30 mouse cellular contexts compared by ENCODE assay signal in the genomic region with DNA sequence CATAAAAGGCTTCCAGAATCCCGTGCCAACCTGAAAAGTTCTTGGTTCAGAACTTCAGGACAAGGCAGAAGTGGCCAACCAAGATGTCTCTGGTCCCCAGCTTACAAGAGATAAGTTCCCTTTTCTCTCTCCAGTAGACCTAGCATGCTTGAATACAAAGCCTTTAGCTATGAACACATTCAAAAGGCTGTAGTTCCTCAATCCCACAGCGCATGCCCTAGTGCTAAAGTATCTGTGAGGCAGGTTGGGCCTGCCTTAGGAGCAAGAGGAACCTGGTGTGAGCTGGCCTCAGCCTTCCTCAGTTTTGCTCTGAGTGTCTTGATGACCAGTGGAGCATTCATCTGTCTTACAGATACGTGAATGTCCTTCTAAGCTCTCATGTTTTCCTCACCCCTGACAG.
DNase-seq lines count a peak whose midpoint lies in the region; ATAC-seq lines count a peak whose summit lies in the region.
"Had no signal": no experiment of that assay in that cellular context is flagged by ENCODE, and none has a peak within 500 bp of the region (broad histone marks: within the 10 kb centered on the region; RNA-seq: fewer than 3 reads in every experiment).

No protein-coding gene starts in this region.

- H3K9ac ChIP-seq in heart, embryonic 15.5 days, result no peak overlapping the region
- no peak overlapping the region for H3K9ac ChIP-seq in hindbrain, embryonic 11.5 days (ENCODE audit: low read depth, low read length)
- H3K9ac ChIP-seq: embryonic facial prominence, embryonic 15.5 days; forebrain, embryonic 12.5 days; forebrain, postnatal 0 days; hindbrain, embryonic 14.5 days; liver, embryonic 14.5 days; lung, embryonic 14.5 days; neural tube, embryonic 15.5 days; stomach, embryonic 15.5 days had no signal

- H3K4me1 ChIP-seq in heart, embryonic 10.5 days, result peaks cover 76% of the 10 kb centered on the region
- H3K4me1 ChIP-seq in heart, embryonic 15.5 days (replicated peaks), result peaks cover 48% of the 10 kb centered on the region
- H3K4me1 ChIP-seq in hindbrain, embryonic 11.5 days (replicated peaks; ENCODE audit: control insufficient read depth, insufficient read depth, low read length), result no peaks in the 10 kb centered on the region
- H3K4me1 ChIP-seq: stomach, embryonic 15.5 days had no signal

- H3K9me3 ChIP-seq in heart, embryonic 10.5 days, result no peaks in the 10 kb centered on the region
- H3K9me3 ChIP-seq in heart, embryonic 15.5 days (replicated peaks), result no peaks in the 10 kb centered on the region
- no peaks in the 10 kb centered on the region for H3K9me3 ChIP-seq in hindbrain, embryonic 11.5 days (ENCODE audit: control insufficient read depth, low read length)
- H3K9me3 ChIP-seq: embryonic facial prominence, embryonic 10.5 days; embryonic facial prominence, embryonic 15.5 days; forebrain, embryonic 12.5 days; neural tube, embryonic 15.5 days; stomach, embryonic 15.5 days had no signal

- H3K4me3 ChIP-seq in heart, embryonic 10.5 days, result no peak overlapping the region
- no peak overlapping the region for H3K4me3 ChIP-seq in heart, embryonic 15.5 days
- H3K4me3 ChIP-seq in hindbrain, embryonic 11.5 days (ENCODE audit: low read depth, low read length), result no peak overlapping the region
- H3K4me3 ChIP-seq: embryonic facial prominence, embryonic 10.5 days; embryonic facial prominence, embryonic 15.5 days; forebrain, embryonic 12.5 days; neural tube, embryonic 15.5 days; stomach, embryonic 15.5 days had no signal

- 76% methylated on average over 3 of the region's 3 CpGs for WGBS in heart, embryonic 10.5 days
- WGBS in heart, embryonic 15.5 days, result 74% methylated on average over 3 of the region's 3 CpGs
- 84% methylated on average over 3 of the region's 3 CpGs for WGBS in hindbrain, embryonic 11.5 days

- peaks cover 28% of the 10 kb centered on the region for H3K27me3 ChIP-seq in heart, embryonic 10.5 days (ENCODE audit: insufficient read depth, poor library complexity, severe bottlenecking)
- peaks cover 4% of the 10 kb centered on the region; the same call in 1 of the 2 replicates for H3K27me3 ChIP-seq in heart, embryonic 15.5 days
- no peaks in the 10 kb centered on the region for H3K27me3 ChIP-seq in hindbrain, embryonic 11.5 days (ENCODE audit: control insufficient read depth, insufficient read depth, low read length)
- H3K27me3 ChIP-seq: stomach, embryonic 15.5 days had no signal

- no peak overlapping the region for H3K4me2 ChIP-seq in heart, embryonic 15.5 days
- no peak overlapping the region for H3K4me2 ChIP-seq in hindbrain, embryonic 11.5 days (replicated peaks; ENCODE audit: low read depth, low read length)
- H3K4me2 ChIP-seq: embryonic facial prominence, embryonic 15.5 days; forebrain, embryonic 12.5 days; hindbrain, embryonic 14.5 days; lung, embryonic 14.5 days; neural tube, embryonic 15.5 days; stomach, embryonic 15.5 days had no signal

- H3K27ac ChIP-seq in heart, embryonic 10.5 days, result 0 out of 2 replicates have a peak overlapping the region, but pooled peaks have one; percentile 13
- H3K27ac ChIP-seq in heart, embryonic 15.5 days, result peak overlapping the region; percentile 68
- H3K27ac ChIP-seq in hindbrain, embryonic 11.5 days (ENCODE audit: low read depth, low read length), result no peak overlapping the region
- H3K27ac ChIP-seq: embryonic facial prominence, embryonic 10.5 days; embryonic facial prominence, embryonic 15.5 days; forebrain, embryonic 12.5 days; hindbrain, embryonic 14.5 days; liver, embryonic 14.5 days; neural tube, embryonic 15.5 days; stomach, embryonic 15.5 days had no signal

- DNase-seq in heart, embryonic 10.5 days (ENCODE audit: low spot score), result no peak
- DNase-seq in heart, adult 9 months (ENCODE audit: low spot score in 2 of 2), result no peak
- DNase-seq in heart, postnatal 10 days, result no peak
- peak; percentile 35 for DNase-seq in A20 (ENCODE audit: low read depth, low spot score)
- DNase-seq in hindbrain, embryonic 11.5 days (ENCODE audit: low spot score), result no peak
- DNase-seq in thymus, adult 18-20 months, result no peak
- DNase-seq: adrenal gland, adult 2 months; adrenal gland, postnatal 36 days; cerebellum, adult 18-20 months; cerebellum, postnatal 14 days; forebrain, postnatal 0 days; gastrocnemius, postnatal 14 days; heart, adult 11 months; kidney, postnatal 14 days; liver; midbrain, embryonic 14.5 days; right cerebral cortex, postnatal 25 days; thymus, postnatal 14 days had no signal

- intact Hi-C loops in heart, postnatal 10 days (cut with DNase I), result no loop called here

- no peak for ATAC-seq in heart, embryonic 15.5 days (replicated peaks; ENCODE audit: insufficient number of reproducible peaks, insufficient read depth, low FRiP score, low read depth)
- peak; percentile 85 for ATAC-seq in granulocyte monocyte progenitor cell, adult 5-6 weeks (replicated peaks; ENCODE audit: poor library complexity, severe bottlenecking)
- ATAC-seq in hindbrain, embryonic 11.5 days (ENCODE audit: low FRiP score), result no peak
- ATAC-seq: activated CD4-positive, CD25-positive, alpha-beta regulatory T cell, adult 4 months; forebrain, postnatal 0 days; intestine, postnatal 0 days had no signal

- H3K36me3 ChIP-seq in heart, embryonic 10.5 days, result no peaks in the 10 kb centered on the region
- no peaks in the 10 kb centered on the region for H3K36me3 ChIP-seq in heart, embryonic 15.5 days
- H3K36me3 ChIP-seq in hindbrain, embryonic 11.5 days (ENCODE audit: control insufficient read depth, insufficient read depth, low read length), result no peaks in the 10 kb centered on the region
- H3K36me3 ChIP-seq: embryonic facial prominence, embryonic 10.5 days; embryonic facial prominence, embryonic 15.5 days; forebrain, embryonic 12.5 days; neural tube, embryonic 15.5 days; stomach, embryonic 15.5 days had no signal
